Mouse (Mus musculus) bone marrow macrophage, adult 2 months (primary cell): Measurements from ENCODE around the gene Cd3e. TPM values are rescaled to one million over a fixed set of nuclear protein-coding genes. Genes with fewer than 3 reads are reported as not detected.

Experiments used
- H3K27ac ChIP-seq: 2 replicates; pipeline ENCODE4 v1.5.1; 2012; ENCODE audit warnings: low read depth, low read length; ENCODE audit not compliant: insufficient read depth
- H3K4me1 ChIP-seq: 2 replicates; pipeline ENCODE4 v1.6.1; 2012; ENCODE audit warnings: low read length; ENCODE audit not compliant: control insufficient read depth, insufficient read depth
- H3K4me3 ChIP-seq: 2 replicates; pipeline ENCODE4 v1.5.1; 2012; ENCODE audit warnings: mild to moderate bottlenecking, low read length, moderate library complexity; ENCODE audit not compliant: insufficient read depth
- CTCF ChIP-seq: IDR thresholded peaks from 2 replicates; pipeline ENCODE4 v1.5.1; 2012; ENCODE audit warnings: low read depth, mild to moderate bottlenecking, low read length, moderate library complexity
- POLR2A ChIP-seq: IDR thresholded peaks from 2 replicates; pipeline ENCODE4 v1.6.1; 2012; ENCODE audit warnings: mild to moderate bottlenecking, low read depth, low read length, borderline replicate concordance
- polyA plus RNA-seq: library from polyadenylated mRNA; stranded (reverse); fragments of >200 nt; gene quantifications from 2 replicates; pipeline ENCODE4 v1.2.4, GENCODE M21; 2012; ENCODE audit not compliant: missing spikeins, insufficient read depth, insufficient read length

The Cd3e gene
- polyA plus RNA-seq, 1 experiment = not detected

GRCm38 (mm10) chr9:44998138-44998537, 11.3 kb downstream of the Cd3e start:
- Histone ChIP-seq H3K4me3 (no peak overlapping the region), H3K27ac (no peak overlapping the region), H3K4me1 (no peaks in the 10 kb centered on the region)
- TF ChIP-seq CTCF (no peak), POLR2A (no peak)

DNA sequence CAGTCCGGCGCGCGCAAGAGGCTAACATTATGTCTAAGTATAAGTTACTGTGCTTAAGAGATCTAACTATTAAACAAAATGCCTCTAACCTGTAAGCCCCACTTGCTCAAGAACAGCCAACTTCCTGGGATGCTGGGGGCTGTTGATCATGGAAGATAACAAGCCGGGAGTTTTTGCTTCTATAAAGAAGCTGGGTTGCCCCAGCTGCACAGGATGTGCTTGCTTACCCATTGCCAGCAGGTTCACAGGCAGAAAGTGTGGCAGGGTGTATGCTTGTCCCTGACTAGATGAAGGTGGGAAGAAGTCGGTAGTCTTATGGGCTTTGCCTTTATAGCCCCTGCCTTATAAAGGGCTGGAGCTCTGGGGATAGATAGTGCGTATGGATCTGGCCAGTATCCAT, 12.8 kb downstream of the Cd3e start:
- no peak overlapping the region for H3K27ac ChIP-seq

DNA sequence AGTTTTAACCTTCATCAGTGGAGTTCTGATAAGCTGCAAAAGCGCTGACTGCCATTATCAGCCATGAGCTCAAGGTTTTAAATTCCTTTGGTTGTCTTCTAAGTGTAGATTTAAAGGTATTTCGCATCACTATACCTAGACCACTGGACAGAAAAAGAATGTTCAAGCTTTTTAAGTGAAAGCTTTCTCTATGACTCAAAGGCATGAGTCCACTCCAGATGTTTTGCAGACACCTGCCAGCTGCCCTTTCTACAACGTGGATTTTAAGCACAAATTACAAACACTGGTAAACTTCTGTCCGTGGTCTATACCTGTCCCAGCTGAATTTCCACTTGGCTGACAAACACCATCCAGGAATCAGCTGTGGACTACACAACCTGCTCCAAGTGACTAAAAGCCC, 14.5 kb downstream of the Cd3e start:
- no peak overlapping the region for H3K27ac ChIP-seq
- TF ChIP-seq POLR2A (no peak), CTCF (no peak)
- H3K4me3 ChIP-seq = no peak overlapping the region
- no peaks in the 10 kb centered on the region for H3K4me1 ChIP-seq

More for the DNA sequence above, 12.8 kb downstream of the Cd3e start:
- no peaks in the 10 kb centered on the region for H3K4me1 ChIP-seq
- TF ChIP-seq POLR2A (no peak), CTCF (no peak)
- no peak overlapping the region for H3K4me3 ChIP-seq

DNA sequence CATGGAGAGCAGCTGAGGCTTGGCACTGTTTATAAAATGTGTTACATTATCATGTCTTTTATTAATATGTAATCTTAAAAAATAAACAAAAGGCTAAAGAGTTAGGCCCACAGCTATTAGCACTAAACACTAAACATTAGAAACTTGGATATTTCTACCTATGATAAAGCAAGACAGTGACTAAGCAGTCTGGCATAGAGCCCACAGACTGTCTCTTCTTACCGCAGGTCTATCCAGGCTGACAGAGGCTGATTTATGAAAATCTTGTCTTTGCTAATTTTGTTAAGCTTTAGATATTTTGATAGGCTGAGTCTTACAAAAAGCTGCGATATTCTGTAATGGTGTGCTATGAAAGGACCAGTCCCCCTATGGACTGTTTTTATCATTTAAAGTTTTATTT, 16.2 kb downstream of the Cd3e start:
- H3K27ac ChIP-seq = no peak overlapping the region
- TF ChIP-seq POLR2A (no peak), CTCF (no peak)
- H3K4me3 ChIP-seq = no peak overlapping the region
- no peaks in the 10 kb centered on the region for H3K4me1 ChIP-seq

DNA sequence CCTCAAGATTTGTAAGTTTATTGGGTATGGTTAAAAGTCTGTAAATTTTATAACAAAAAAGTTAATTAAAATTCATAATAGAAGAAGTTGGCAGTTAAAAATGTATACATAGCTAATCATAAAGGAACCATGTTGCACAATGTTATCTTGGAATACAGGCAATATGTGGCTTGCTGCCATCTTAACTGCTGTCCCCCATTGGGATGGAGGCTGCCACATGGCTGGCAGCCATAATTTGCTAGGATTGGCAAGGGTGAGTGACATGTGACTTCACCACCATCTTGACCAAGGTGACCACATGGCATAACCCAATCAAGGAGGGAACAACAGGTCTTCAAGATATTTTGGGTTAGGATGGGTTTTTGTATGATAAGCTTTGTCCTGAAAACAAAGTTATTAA, 17.2 kb downstream of the Cd3e start:
- TF ChIP-seq POLR2A = no peak
- TF ChIP-seq CTCF = no peak
- no peak overlapping the region for H3K27ac ChIP-seq
- H3K4me1 ChIP-seq = no peaks in the 10 kb centered on the region
- no peak overlapping the region for H3K4me3 ChIP-seq

DNA sequence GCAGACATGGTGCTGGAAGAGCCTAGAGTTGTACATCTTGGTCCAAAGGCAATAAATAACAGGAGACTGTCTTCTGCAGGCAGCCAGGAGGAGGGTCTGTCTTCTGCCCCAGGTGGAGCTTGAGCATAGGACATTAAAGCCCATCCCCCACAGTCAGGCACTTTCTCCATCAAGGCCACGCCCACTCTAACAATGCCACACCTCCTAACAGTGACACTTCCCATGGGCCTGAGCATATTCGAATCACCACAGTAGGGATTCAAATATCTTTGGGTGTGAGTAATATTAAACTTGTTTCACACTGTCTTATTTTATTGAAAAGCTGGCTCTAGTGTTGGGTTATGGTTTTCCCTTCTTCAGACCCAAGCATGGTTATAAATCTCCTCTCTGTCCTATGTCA, 17.6 kb downstream of the Cd3e start:
- no peak overlapping the region for H3K4me3 ChIP-seq
- no peak overlapping the region for H3K27ac ChIP-seq
- TF ChIP-seq POLR2A (no peak), CTCF (no peak)
- H3K4me1 ChIP-seq = peaks cover 3% of the 10 kb centered on the region

DNA sequence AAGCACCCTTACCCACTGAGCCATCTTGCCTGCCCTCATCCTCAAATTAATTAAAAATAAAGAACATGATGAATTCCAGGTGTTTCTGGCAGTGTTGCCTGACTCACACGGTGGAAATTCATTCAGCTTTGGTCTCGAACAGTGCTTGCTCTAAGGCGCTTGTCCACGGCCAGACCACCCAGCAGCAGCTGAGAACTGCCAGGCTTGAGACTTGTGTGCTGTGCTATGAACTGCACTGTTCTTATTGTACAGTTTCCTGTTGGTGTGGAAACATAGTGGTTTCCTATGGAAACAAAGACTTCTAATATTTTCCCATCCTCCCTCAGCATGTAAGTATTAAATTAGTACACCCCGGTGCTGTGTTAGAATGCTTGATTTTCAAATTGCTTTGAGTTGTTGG, 22.5 kb downstream of the Cd3e start:
- TF ChIP-seq POLR2A = no peak
- TF ChIP-seq CTCF = no peak
- Histone ChIP-seq H3K4me1 (peaks cover 11% of the 10 kb centered on the region), H3K27ac (peak overlapping the region; percentile 21; the same call in 1 of the 2 replicates), H3K4me3 (no peak overlapping the region)

- H3K4me3 ChIP-seq = peak overlapping the region; percentile 51
- peaks cover 11% of the 10 kb centered on the region for H3K4me1 ChIP-seq
- no peak for TF ChIP-seq CTCF
- TF ChIP-seq POLR2A = no peak
- peak overlapping the region; percentile 75 for H3K27ac ChIP-seq
Measured at GRCm38 (mm10) chr9:44986242-44986781, 23.1 kb downstream of the Cd3e start.

DNA sequence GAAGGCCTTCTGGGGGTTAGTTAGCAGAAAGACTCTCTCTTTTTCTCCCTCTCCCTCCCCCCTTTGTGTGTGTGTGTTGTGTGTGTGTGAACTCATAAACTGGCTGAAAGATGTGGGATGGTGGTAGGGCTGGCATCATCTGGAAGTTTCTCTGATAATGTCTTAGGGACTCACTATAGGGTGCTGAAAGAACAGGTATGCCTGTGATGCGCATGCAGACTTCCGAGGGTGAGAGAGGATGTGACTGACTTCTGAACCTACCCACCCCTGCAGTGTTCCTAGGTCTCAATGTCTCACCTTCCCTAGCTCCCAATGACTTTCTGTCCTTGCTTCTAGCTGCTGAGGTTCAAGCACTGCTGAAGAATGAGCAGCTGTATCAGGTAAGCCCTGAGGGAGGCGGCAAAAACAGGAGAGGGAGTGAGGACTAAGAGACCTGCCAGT, 23.7 kb downstream of the Cd3e start:
- Histone ChIP-seq H3K27ac (no peak overlapping the region), H3K4me3 (no peak overlapping the region), H3K4me1 (peaks cover 11% of the 10 kb centered on the region)
- TF ChIP-seq CTCF = no peak

DNA sequence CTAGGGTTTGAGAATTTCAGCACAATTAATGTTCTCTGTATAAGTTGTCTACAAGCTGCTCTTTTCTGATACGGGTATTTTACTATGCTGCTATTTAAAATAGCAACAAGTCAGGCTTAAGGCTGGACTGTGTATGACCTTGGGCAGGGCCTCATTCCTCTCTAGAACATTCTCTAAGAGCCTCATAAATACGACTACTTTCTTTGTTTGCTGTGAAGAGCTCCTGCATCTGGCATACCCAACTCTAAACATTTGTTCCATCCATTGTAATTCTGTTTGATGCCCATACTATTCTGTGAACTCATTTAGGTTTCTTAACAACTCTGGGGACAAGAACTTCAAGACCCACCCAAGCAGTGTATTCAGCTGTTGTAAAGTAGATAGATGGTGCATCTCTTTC, 26.4 kb downstream of the Cd3e start:
- no peak overlapping the region for H3K4me3 ChIP-seq
- peaks cover 11% of the 10 kb centered on the region for H3K4me1 ChIP-seq
- TF ChIP-seq POLR2A (no peak), CTCF (no peak)
- no peak overlapping the region for H3K27ac ChIP-seq

DNA sequence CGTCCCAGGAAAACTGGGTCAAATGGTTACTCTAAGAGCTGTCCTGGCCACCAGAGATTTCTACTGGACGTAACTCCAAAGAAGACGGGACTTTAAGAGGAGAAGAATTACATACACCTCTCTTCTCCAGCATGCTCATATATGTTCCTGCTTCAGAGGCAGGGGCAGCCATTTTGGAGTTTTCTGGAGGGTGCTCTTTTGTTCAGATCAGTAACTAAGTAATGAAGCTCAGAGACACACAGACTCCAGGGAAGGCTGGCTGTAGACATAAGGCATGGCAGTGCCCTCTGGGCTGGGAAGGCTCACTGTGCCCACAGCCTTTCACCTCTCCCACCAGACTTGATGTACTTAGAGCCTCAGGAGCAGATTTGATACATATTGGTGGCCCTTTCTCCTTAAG, 26.9 kb downstream of the Cd3e start:
- TF ChIP-seq CTCF (no peak), POLR2A (no peak)
- Histone ChIP-seq H3K27ac (no peak overlapping the region), H3K4me1 (peaks cover 11% of the 10 kb centered on the region), H3K4me3 (no peak overlapping the region)
